In genomic region chr17:30848804-30849203, GRCm38 (mm10) we compare ENCODE assay signal across 26 mouse cellular contexts. TPM values are rescaled to one million over a fixed set of nuclear protein-coding genes. Genes with fewer than 3 reads are reported as not detected.
A peak's percentile ranks its signal among the peaks of the same experiment; 100 is the strongest.
DNase-seq lines count a peak whose midpoint lies in the region; ATAC-seq and TF ChIP-seq lines count a peak whose summit lies in the region.
"Had no signal": no experiment of that assay in that cellular context is flagged by ENCODE, and none has a peak within 500 bp of the region (broad histone marks: within the 10 kb centered on the region; RNA-seq: fewer than 3 reads in every experiment).

No protein-coding gene starts in this region.

- peak; percentile 53 for DNase-seq in 416B (ENCODE audit: low read depth)
- no peak for DNase-seq in adrenal gland, postnatal 14 days
- DNase-seq in hindbrain, embryonic 11.5 days (ENCODE audit: low spot score), result no peak
- no peak for DNase-seq in midbrain, embryonic 14.5 days
- DNase-seq in embryo, embryonic 11 days, result no peak
- DNase-seq: adrenal gland, adult 8-10 months; adrenal gland, postnatal 25 days; B cell, adult 2 months; cerebellum, adult 11 months; cerebellum, adult 18-20 months; cerebellum, adult 8-10 months; cerebellum, adult 9-11 months; cerebellum, postnatal 14 days; cerebellum, postnatal 36 days; forebrain, postnatal 0 days had no signal

- 0 out of 2 replicates have a peak, but pooled peaks have one; percentile 56 for ATAC-seq in common myeloid progenitor, adult 5-6 weeks (replicated peaks; ENCODE audit: low read depth, poor library complexity, severe bottlenecking)
- ATAC-seq in megakaryocyte, adult 5-6 weeks (ENCODE audit: poor library complexity, severe bottlenecking), result peak; percentile 56
- ATAC-seq in hindbrain, embryonic 11.5 days (ENCODE audit: low FRiP score), result no peak
- no peak for ATAC-seq in midbrain, embryonic 14.5 days (ENCODE audit: low FRiP score, low TSS enrichment)
- ATAC-seq: activated CD4-positive, CD25-positive, alpha-beta regulatory T cell, adult 4 months; CD4-positive, CD25-positive, alpha-beta regulatory T cell, adult 4 months; forebrain, embryonic 13.5 days; forebrain, embryonic 15.5 days; forebrain, postnatal 0 days; Patski had no signal

- no peak for TF ChIP-seq POLR2A in bone marrow, adult 2 months (IDR thresholded peaks at IDR 0.05; ENCODE audit: borderline replicate concordance, control insufficient read depth, low read depth, low read length)

- H3K36me3 ChIP-seq in hindbrain, embryonic 11.5 days (ENCODE audit: control insufficient read depth, insufficient read depth, low read length), result no peaks in the 10 kb centered on the region
- no peaks in the 10 kb centered on the region for H3K36me3 ChIP-seq in midbrain, embryonic 14.5 days (ENCODE audit: control insufficient read depth, insufficient read depth, low read length)
- H3K36me3 ChIP-seq: embryonic facial prominence, embryonic 10.5 days; embryonic facial prominence, embryonic 12.5 days; forebrain, embryonic 15.5 days had no signal

- H3K4me3 ChIP-seq in bone marrow, adult 2 months (replicated peaks; ENCODE audit: control insufficient read depth, low read depth, low read length), result no peak overlapping the region
- H3K4me3 ChIP-seq in hindbrain, embryonic 11.5 days (ENCODE audit: low read depth, low read length), result no peak overlapping the region
- H3K4me3 ChIP-seq in midbrain, embryonic 14.5 days (replicated peaks; ENCODE audit: low read depth, low read length), result no peak overlapping the region
- H3K4me3 ChIP-seq: embryonic facial prominence, embryonic 10.5 days; embryonic facial prominence, embryonic 12.5 days; forebrain, embryonic 13.5 days; forebrain, embryonic 15.5 days had no signal

- TF ChIP-seq CTCF in bone marrow, adult 2 months (IDR thresholded peaks at IDR 0.05; ENCODE audit: control insufficient read depth, insufficient read depth, low read length), result no peak

- no peak overlapping the region for H3K4me2 ChIP-seq in hindbrain, embryonic 11.5 days (replicated peaks; ENCODE audit: low read depth, low read length)
- no peak overlapping the region for H3K4me2 ChIP-seq in midbrain, embryonic 14.5 days (ENCODE audit: low read length)
- H3K4me2 ChIP-seq: embryonic facial prominence, embryonic 12.5 days; forebrain, embryonic 13.5 days; forebrain, embryonic 15.5 days had no signal

- peaks cover 2% of the 10 kb centered on the region; the same call in 1 of the 2 replicates for H3K4me1 ChIP-seq in bone marrow, adult 2 months (ENCODE audit: control insufficient read depth, insufficient read depth, low read length)
- H3K4me1 ChIP-seq in hindbrain, embryonic 11.5 days (replicated peaks; ENCODE audit: control insufficient read depth, insufficient read depth, low read length), result no peaks in the 10 kb centered on the region
- H3K4me1 ChIP-seq in midbrain, embryonic 14.5 days (ENCODE audit: control insufficient read depth, insufficient read depth, low read length), result no peaks in the 10 kb centered on the region
- H3K4me1 ChIP-seq: embryonic facial prominence, embryonic 12.5 days; forebrain, embryonic 13.5 days; forebrain, embryonic 15.5 days had no signal

- no peaks in the 10 kb centered on the region for H3K9me3 ChIP-seq in hindbrain, embryonic 11.5 days (ENCODE audit: control insufficient read depth, low read length)
- no peaks in the 10 kb centered on the region for H3K9me3 ChIP-seq in midbrain, embryonic 14.5 days (ENCODE audit: control insufficient read depth, low read length)
- H3K9me3 ChIP-seq: embryonic facial prominence, embryonic 10.5 days; embryonic facial prominence, embryonic 12.5 days; forebrain, embryonic 13.5 days; forebrain, embryonic 15.5 days had no signal

- H3K27me3 ChIP-seq in hindbrain, embryonic 11.5 days (ENCODE audit: control insufficient read depth, insufficient read depth, low read length), result no peaks in the 10 kb centered on the region
- H3K27me3 ChIP-seq in midbrain, embryonic 14.5 days (ENCODE audit: control insufficient read depth, insufficient read depth, low read length), result no peaks in the 10 kb centered on the region
- H3K27me3 ChIP-seq: embryonic facial prominence, embryonic 12.5 days; forebrain, embryonic 13.5 days; forebrain, embryonic 15.5 days had no signal

- no peak overlapping the region for H3K9ac ChIP-seq in hindbrain, embryonic 11.5 days (ENCODE audit: low read depth, low read length)
- H3K9ac ChIP-seq in midbrain, embryonic 14.5 days (replicated peaks; ENCODE audit: low read length), result no peak overlapping the region
- H3K9ac ChIP-seq: embryonic facial prominence, embryonic 12.5 days; forebrain, embryonic 13.5 days; forebrain, embryonic 15.5 days; forebrain, postnatal 0 days had no signal

- WGBS in bone marrow, adult 2 months, result 47% methylated on average over 6 of the region's 6 CpGs
- 93% methylated on average over 6 of the region's 6 CpGs for WGBS in hindbrain, embryonic 11.5 days
- 92% methylated on average over 6 of the region's 6 CpGs for WGBS in midbrain, embryonic 14.5 days

- H3K27ac ChIP-seq in bone marrow, adult 2 months (ENCODE audit: control insufficient read depth, insufficient read depth, low read depth, low read length, poor library complexity), result peak overlapping the region; percentile 48
- H3K27ac ChIP-seq in hindbrain, embryonic 11.5 days (ENCODE audit: low read depth, low read length), result no peak overlapping the region
- H3K27ac ChIP-seq in midbrain, embryonic 14.5 days (replicated peaks; ENCODE audit: low read depth, low read length), result no peak overlapping the region
- H3K27ac ChIP-seq: embryonic facial prominence, embryonic 10.5 days; embryonic facial prominence, embryonic 12.5 days; forebrain, embryonic 13.5 days; forebrain, embryonic 15.5 days had no signal

RNA-seq across cellular contexts. Expression of gene Glp1r, which starts 52.8 kb away (rescaled TPM):
- polyA plus RNA-seq in bone marrow, adult 2 months (2011; ENCODE audit: insufficient read depth, insufficient read length, low replicate concordance, missing spikeins), result 0.35 TPM in 1 of 2 replicates, not detected in the other
- not detected in 2 replicates for total RNA-seq in common myeloid progenitor, adult 5-6 weeks (2017)
- total RNA-seq in megakaryocyte, adult 5-6 weeks (2015), result 0.07 TPM in 1 of 2 replicates, not detected in the other
- total RNA-seq in megakaryocyte, adult 5-6 weeks (2017), result not detected in 2 replicates
- total RNA-seq in adrenal gland, postnatal 14 days (2021), result 0.19 and 0.26 TPM in 2 replicates
- polyA plus RNA-seq in hindbrain, embryonic 11.5 days (2014; fragmentation: Nextera tagmentation; extraction: Ambion mirVana), result 0.03 and 0.23 TPM in 2 replicates
- polyA plus RNA-seq in midbrain, embryonic 14.5 days (2014; fragmentation: Nextera tagmentation; extraction: Ambion mirVana), result 0.46 and 0.58 TPM in 2 replicates
- polyA plus RNA-seq: embryonic facial prominence, embryonic 12.5 days; G1E; Patski had no signal

Comparison
In these comparisons a context has a peak if more than half of its experiments do, and no peak if none do; other contexts are left out.
1. ATAC-seq: peak in common myeloid progenitor, adult 5-6 weeks (single experiment) and megakaryocyte, adult 5-6 weeks (single experiment); none in hindbrain, embryonic 11.5 days (single experiment) and midbrain, embryonic 14.5 days (single experiment).